20 mouse cellular contexts compared by ENCODE assay signal in the genomic region with DNA sequence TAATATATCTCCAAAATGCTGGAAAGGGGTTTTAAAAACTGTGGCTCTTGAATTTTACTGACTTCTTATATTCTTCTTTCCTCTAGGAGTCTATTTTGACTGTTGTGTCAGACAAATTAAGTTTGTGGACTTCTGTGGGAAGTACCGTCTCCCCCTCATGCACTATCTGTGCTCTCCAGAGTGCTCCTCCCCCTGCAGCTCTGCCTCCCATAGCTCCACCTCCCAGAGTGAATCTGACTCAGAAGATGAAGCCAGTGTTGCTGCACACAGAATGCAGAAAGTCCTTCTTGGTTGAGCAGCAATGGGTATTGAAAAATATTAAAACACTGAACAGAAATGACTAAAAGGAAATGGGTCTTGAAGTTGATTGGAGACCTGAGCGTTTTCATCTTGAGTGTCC. TPM values are rescaled to one million over a fixed set of nuclear protein-coding genes. Genes with fewer than 3 reads are reported as not detected.
"Had no signal": no experiment of that assay in that cellular context is flagged by ENCODE, and none has a peak within 500 bp of the region (broad histone marks: within the 10 kb centered on the region; RNA-seq: fewer than 3 reads in every experiment).

No protein-coding gene starts in this region.

- H3K27me3 ChIP-seq: limb, embryonic 15.5 days; midbrain, embryonic 15.5 days; neural tube, embryonic 12.5 days had no signal

- H3K9ac ChIP-seq: limb, embryonic 15.5 days; liver, embryonic 14.5 days; midbrain, embryonic 15.5 days; neural tube, embryonic 12.5 days had no signal

- H3K4me1 ChIP-seq: limb, embryonic 15.5 days; neural tube, embryonic 12.5 days had no signal

- H3K4me3 ChIP-seq: limb, embryonic 15.5 days; midbrain, embryonic 15.5 days; neural tube, embryonic 12.5 days had no signal

- H3K9me3 ChIP-seq: limb, embryonic 15.5 days; midbrain, embryonic 15.5 days; neural tube, embryonic 12.5 days had no signal

- H3K27ac ChIP-seq: limb, embryonic 15.5 days; liver, embryonic 14.5 days; midbrain, embryonic 15.5 days; neural tube, embryonic 12.5 days had no signal

- H3K4me2 ChIP-seq: limb, embryonic 15.5 days; midbrain, embryonic 11.5 days; midbrain, embryonic 15.5 days; neural tube, embryonic 12.5 days had no signal

- ATAC-seq: midbrain, embryonic 15.5 days had no signal

- DNase-seq: kidney, postnatal 25 days; layer of hippocampus, adult 9-11 months; layer of hippocampus, postnatal 36 days; lung, adult 18-20 months; lung, postnatal 36 days; right cerebral cortex, postnatal 4 days; spleen, adult 18-20 months; thymus, adult 2 months; thymus, postnatal 25 days had no signal

RNA-seq across cellular contexts. Expression of gene Gm36028, which starts 20.2 kb away (rescaled TPM):
- total RNA-seq: left cerebral cortex, postnatal 25 days; megakaryocyte, adult 5-6 weeks; monocyte, adult 5-6 weeks; neutrophil, adult 5-6 weeks had no signal
- polyA plus RNA-seq: limb, embryonic 11.5 days; limb, embryonic 15.5 days; midbrain, embryonic 15.5 days; neural tube, embryonic 12.5 days; stomach, embryonic 14.5 days had no signal

RNA-seq across cellular contexts. Expression of gene Gpr156, which starts 35.1 kb away (rescaled TPM):
- total RNA-seq: megakaryocyte, adult 5-6 weeks; monocyte, adult 5-6 weeks; neutrophil, adult 5-6 weeks had no signal
